Mouse (Mus musculus) ES-E14 (cell line): Measurements from ENCODE around the gene Ly6g5c. TPM values are rescaled to one million over a fixed set of nuclear protein-coding genes. Genes with fewer than 3 reads are reported as not detected.

Source experiments
- DNase-seq: peaks from one replicate; pipeline ENCODE4 v3.0.0-alpha.2; 2013; ENCODE audit warnings: low read depth, low spot score
- H3K27ac ChIP-seq: 2 replicates; pipeline ENCODE4 v1.5.1; 2012; ENCODE audit warnings: low read depth, mild to moderate bottlenecking, low read length, moderate library complexity, mixed read lengths; ENCODE audit not compliant: poor library complexity, insufficient read depth, severe bottlenecking
- H3K36me3 ChIP-seq: 2 replicates; pipeline ENCODE4 v1.6.1; 2012; ENCODE audit warnings: mild to moderate bottlenecking, low read length, moderate library complexity, mixed read lengths; ENCODE audit not compliant: control insufficient read depth, poor library complexity, insufficient read depth, severe bottlenecking
- H3K4me1 ChIP-seq, 2 experiments: fragments of 150-350 bp in 1 of 2; sonication (generic) in 1 of 2; 2 replicates each; pipeline ENCODE4 v1.6.1; 2012; ENCODE audit warnings: low read length in 2 of 2, mild to moderate bottlenecking in 1 of 2, mixed read lengths in 1 of 2; ENCODE audit not compliant: control insufficient read depth in 2 of 2, insufficient read depth in 2 of 2, poor library complexity in 1 of 2
- H3K4me3 ChIP-seq, 2 experiments: fragments of 150-350 bp in 1 of 2; sonication (generic) in 1 of 2; 2 replicates each; pipeline ENCODE4 v1.5.1; 2012; ENCODE audit warnings: low read length in 2 of 2, low read depth in 1 of 2, mild to moderate bottlenecking in 1 of 2, mixed read lengths in 1 of 2; ENCODE audit not compliant: insufficient read depth in 1 of 2, poor library complexity in 1 of 2, severe bottlenecking in 1 of 2
- H3K9ac ChIP-seq: 2 replicates; pipeline ENCODE4 v1.6.1; 2012; ENCODE audit warnings: low read depth, mild to moderate bottlenecking, low read length, mixed read lengths; ENCODE audit not compliant: poor library complexity, insufficient read depth, severe bottlenecking
- H3K9me3 ChIP-seq: fragments of 150-350 bp; sonication (generic); 2 replicates; pipeline ENCODE4 v1.6.1; 2012; ENCODE audit warnings: low read depth, mild to moderate bottlenecking, low read length; ENCODE audit not compliant: control insufficient read depth, insufficient read depth
- CHD2 ChIP-seq: IDR thresholded peaks from 2 replicates; pipeline ENCODE4 v1.6.1; 2014; ENCODE audit warnings: mild to moderate bottlenecking, low read depth, low read length, inconsistent platforms
- HCFC1 ChIP-seq: IDR thresholded peaks from 2 replicates; pipeline ENCODE4 v1.6.1; 2012; ENCODE audit warnings: low read length, inconsistent platforms, borderline replicate concordance; ENCODE audit not compliant: insufficient read depth
- MAFK ChIP-seq: IDR thresholded peaks from 2 replicates; pipeline ENCODE4 v1.6.1; 2014; ENCODE audit warnings: mild to moderate bottlenecking, low read depth, low read length, inconsistent platforms; ENCODE audit not compliant: insufficient read depth
- ZC3H11A ChIP-seq: IDR thresholded peaks from 2 replicates; pipeline ENCODE4 v1.6.1; 2012; ENCODE audit warnings: low read depth, mild to moderate bottlenecking, inconsistent platforms, low read length, borderline replicate concordance
- ZNF384 ChIP-seq: IDR thresholded peaks from 2 replicates; pipeline ENCODE4 v1.6.1; 2012; ENCODE audit warnings: low read depth, low read length, inconsistent platforms
- in situ Hi-C, 2 experiments: fragments of 600-800 bp; cut with MboI; formaldehyde crosslinking; loops; one replicate each; pipeline ENCODE4 v1.15.1; 2025; ENCODE audit warnings: low sequenced_read_pairs in 2 of 2, inconsistent platforms in 1 of 2; ENCODE audit not compliant: unreplicated experiment in 2 of 2
- total RNA-seq: library from RNA; depleted of rRNA; stranded (reverse); fragments of 300-350 nt; gene quantifications from 2 replicates; pipeline ENCODE4 v1.2.3, GENCODE M21; 2012

The Ly6g5c gene
- total RNA-seq, 1 experiment: 0.49 TPM

- no peak overlapping the region for H3K4me3 ChIP-seq
- H3K36me3 ChIP-seq: peaks cover 20% of the 10 kb centered on the region; the same call in 1 of the 2 replicates
- H3K9me3 ChIP-seq: no peaks in the 10 kb centered on the region
- in situ Hi-C loops: loop anchor here in 1 of 2 experiments (25.0 kb wide), 1 partner anchor 89 kb away; the partner anchor contains the start of genes Vars and Vwa7
- no peak overlapping the region for H3K9ac ChIP-seq
- H3K4me1 ChIP-seq: peaks cover 0 to 9% of the 10 kb centered on the region in 2 experiments; a peak in 1 of 4 replicates
- TF ChIP-seq HCFC1 (no peak), ZNF384 (no peak), MAFK (no peak), CHD2 (no peak), ZC3H11A (no peak)
- no peak for DNase-seq
- no peak overlapping the region for H3K27ac ChIP-seq
Observed at GRCm38 (mm10) chr17:35101161-35101560, 6.9 kb upstream of the Ly6g5c start.

GRCm38 (mm10) chr17:35102299-35102698 is 5.8 kb upstream of the Ly6g5c start:
- peaks cover 18% of the 10 kb centered on the region; the same call in 1 of the 2 replicates for H3K36me3 ChIP-seq
- DNase-seq: no peak
- no peaks in the 10 kb centered on the region for H3K9me3 ChIP-seq
- peaks cover 0 to 9% of the 10 kb centered on the region in 2 experiments; a peak in 1 of 4 replicates for H3K4me1 ChIP-seq
- TF ChIP-seq ZNF384 (no peak), CHD2 (no peak), ZC3H11A (no peak), HCFC1 (no peak), MAFK (no peak)
- in situ Hi-C loops: loop anchor here in 1 of 2 experiments (25.0 kb wide), 1 partner anchor 90 kb away; the partner anchor contains the start of genes Vars and Vwa7
- no peak overlapping the region for H3K27ac ChIP-seq
- H3K9ac ChIP-seq: no peak overlapping the region
- no peak overlapping the region for H3K4me3 ChIP-seq

- no peaks in the 10 kb centered on the region for H3K9me3 ChIP-seq
- in situ Hi-C loops: loop anchor here in 1 of 2 experiments (25.0 kb wide), 1 partner anchor 91 kb away; the partner anchor contains the start of genes Vars and Vwa7
- no peak for TF ChIP-seq MAFK
- TF ChIP-seq CHD2: no peak
- TF ChIP-seq ZC3H11A: no peak
- no peak for TF ChIP-seq HCFC1
- TF ChIP-seq ZNF384: no peak
- peaks cover 18% of the 10 kb centered on the region; the same call in 1 of the 2 replicates for H3K36me3 ChIP-seq
- DNase-seq: no peak
- no peak overlapping the region for H3K4me3 ChIP-seq
- no peak overlapping the region for H3K9ac ChIP-seq
- no peak overlapping the region for H3K27ac ChIP-seq
- H3K4me1 ChIP-seq: peaks cover 0 to 9% of the 10 kb centered on the region in 2 experiments; a peak in 1 of 4 replicates
Observed at GRCm38 (mm10) chr17:35103221-35103690, 4.8 kb upstream of the Ly6g5c start.

GRCm38 (mm10) chr17:35104079-35104478 is 4.0 kb upstream of the Ly6g5c start:
- Histone ChIP-seq H3K36me3 (peaks cover 14% of the 10 kb centered on the region; the same call in 1 of the 2 replicates), H3K9ac (no peak overlapping the region), H3K4me1 (peaks cover 0 to 9% of the 10 kb centered on the region in 2 experiments; a peak in 1 of 4 replicates), H3K9me3 (no peaks in the 10 kb centered on the region), H3K27ac (no peak overlapping the region), H3K4me3 (no peak overlapping the region)
- in situ Hi-C loops: loop anchor here in 1 of 2 experiments (25.0 kb wide), 1 partner anchor 92 kb away; the partner anchor contains the start of genes Vars and Vwa7
- no peak for DNase-seq
- TF ChIP-seq HCFC1 (no peak), ZC3H11A (no peak), MAFK (no peak), ZNF384 (no peak), CHD2 (no peak)
